Mouse (Mus musculus) left cerebral cortex, postnatal 4 days (tissue): ENCODE measurements around the gene Dpysl4. TPM values are rescaled to one million over a fixed set of nuclear protein-coding genes. Genes with fewer than 3 reads are reported as not detected.

Source experiments
- DNase-seq: peaks from one replicate; pipeline ENCODE4 v3.0.0-alpha.2; 2022
- intact Hi-C: fragments of 180-260 bp; cut with DNase I; formaldehyde crosslinking; loops from one replicate; pipeline ENCODE4 v1.15.1; 2025
- total RNA-seq, 2 experiments: library from RNA; stranded (reverse); gene quantifications; 2 replicates each; pipeline ENCODE4 v1.2.3; 2021

Dpysl4 gene
- total RNA-seq, 2 experiments from 2014 or later, result 101 to 108 TPM

DNA sequence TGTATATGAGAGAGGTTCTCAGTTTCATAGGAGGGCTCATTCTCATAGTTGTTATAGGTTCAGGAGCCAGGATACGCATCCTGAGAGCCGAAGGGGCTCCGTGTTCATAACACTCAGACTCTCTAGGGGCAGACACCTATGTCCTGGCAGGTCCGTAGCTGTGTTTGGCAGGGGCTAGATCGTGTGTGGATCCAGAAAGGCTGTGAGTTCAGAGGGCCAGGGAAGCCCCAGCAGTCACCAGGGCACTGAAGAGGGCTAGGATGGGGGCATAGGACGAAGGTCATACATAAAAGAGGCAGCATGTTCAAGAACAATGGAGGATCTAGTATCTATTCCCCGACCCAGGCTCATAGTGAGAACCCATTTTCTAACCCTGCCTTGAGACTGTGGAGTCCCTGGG, 9.5 kb downstream of the Dpysl4 start:
- DNase-seq, result no peak
- intact Hi-C loops, result no loop called here

DNA sequence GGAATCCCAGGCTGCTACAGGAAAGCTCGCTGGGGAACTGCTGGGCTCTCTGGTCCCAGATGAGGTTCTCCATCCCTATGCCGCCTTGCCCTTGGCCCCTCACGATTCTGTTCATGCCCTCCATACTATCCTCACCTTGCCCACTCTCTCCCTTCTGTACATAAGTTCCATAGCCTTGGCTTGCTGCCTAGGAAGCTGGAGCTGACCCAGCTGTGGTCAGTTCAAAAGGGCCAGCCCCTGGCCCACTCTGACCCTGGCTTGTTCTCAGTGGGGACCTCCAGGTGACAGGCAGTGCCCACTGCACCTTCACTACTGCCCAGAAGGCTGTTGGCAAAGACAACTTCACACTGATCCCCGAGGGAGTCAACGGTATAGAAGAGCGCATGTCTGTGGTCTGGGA, 10.6 kb downstream of the Dpysl4 start:
- intact Hi-C loops, result no loop called here
- no peak for DNase-seq

DNA sequence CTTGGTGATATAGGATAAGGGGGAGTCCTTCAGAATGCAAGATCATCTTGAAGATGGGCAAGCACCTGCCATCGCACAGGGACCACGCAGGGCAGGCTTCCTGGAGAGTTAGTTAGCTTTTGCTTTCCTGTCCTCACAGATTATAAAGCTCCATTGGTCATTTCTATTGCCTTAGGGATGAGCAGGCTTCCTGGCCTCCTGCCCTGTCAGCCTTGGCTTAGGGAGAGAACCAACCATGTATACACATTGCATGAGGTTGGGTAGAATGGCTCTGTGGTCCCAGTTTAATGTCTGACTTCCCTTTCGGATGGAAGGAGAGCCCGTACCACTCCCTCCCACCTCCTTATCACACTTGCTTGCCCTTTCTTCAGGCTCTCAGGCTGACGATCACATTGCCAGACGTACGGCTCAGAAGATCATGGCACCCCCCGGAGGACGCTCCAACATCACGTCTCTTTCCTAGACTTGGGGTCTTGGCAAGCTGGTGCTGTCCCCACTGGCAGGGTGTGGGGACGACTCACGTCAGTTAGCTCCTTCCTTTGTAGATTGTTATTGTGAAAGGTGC, 14.8 kb downstream of the Dpysl4 start:
- intact Hi-C loops, result no loop called here

DNA sequence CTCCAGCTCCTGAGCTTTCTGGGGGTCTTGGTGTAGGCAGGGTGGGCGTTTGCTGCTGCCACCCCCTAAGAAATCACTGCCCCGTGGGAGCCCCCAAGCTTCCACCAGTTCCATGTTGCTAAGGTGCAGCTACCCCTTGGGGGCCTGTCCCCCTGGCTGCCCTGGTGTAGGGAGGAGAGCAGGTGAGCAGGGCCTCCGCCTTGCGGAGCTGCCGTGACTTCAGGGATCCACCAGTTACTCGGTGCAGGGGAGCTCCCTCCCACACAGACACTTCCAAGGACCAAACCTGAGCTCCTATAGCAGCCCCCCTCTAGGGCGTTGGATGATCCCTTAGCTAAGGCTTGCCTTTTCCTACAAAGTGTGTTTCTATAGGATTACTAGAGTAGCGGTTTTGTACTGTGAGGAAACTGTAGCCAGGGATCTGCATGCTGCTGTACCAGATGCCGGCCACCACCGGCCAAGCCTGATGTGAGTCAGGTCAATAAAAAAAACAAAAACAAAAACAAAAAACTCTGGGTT, 15.5 kb downstream of the Dpysl4 start:
- intact Hi-C loops, result no loop called here
- DNase-seq, result no peak

More for the DNA sequence above, 14.8 kb downstream of the Dpysl4 start:
- peak; percentile 56 for DNase-seq

DNA sequence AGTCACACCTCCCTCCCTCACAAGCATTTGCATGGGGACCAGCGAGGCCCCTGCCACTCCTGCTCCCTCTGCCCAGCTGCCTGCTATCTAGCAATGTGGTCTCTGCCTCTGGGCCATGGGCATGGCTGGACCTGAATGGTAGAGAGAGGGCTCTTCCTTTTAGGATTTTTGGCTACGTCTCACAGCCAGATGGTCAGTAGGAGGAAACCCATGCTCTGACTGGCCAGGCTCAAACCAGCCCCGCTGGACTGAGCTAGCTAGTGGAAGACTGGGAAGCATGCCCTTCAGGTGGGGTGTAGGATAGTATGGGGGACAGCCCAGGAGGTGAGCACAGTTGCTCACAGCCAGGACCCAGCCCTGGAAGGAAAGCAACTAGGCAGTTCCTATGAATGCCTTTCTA, 16.0 kb downstream of the Dpysl4 start:
- peak; percentile 52 for DNase-seq
- intact Hi-C loops, result no loop called here

DNA sequence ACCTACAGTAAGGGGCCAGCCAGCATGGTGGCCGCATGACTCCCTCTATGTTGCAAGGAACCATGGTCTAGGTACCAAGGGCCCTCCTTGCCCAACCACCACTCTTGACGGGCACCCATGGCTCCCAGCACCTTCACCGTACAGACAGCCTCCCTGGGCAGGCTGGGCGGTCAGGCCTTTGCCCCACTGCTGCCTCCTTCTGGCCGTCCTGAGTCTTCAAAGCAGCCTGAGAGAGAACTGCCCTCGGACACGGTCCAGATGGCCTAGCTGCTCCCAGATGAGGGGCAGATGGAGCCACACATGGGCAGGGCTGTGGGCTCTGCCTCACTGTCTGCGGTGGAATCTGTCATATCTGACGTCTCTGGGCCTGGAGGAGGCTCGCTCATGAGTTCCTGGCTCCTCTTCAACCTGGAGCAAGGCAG, 18.2 kb downstream of the Dpysl4 start:
- intact Hi-C loops, result no loop called here
- peak; percentile 75 for DNase-seq

DNA sequence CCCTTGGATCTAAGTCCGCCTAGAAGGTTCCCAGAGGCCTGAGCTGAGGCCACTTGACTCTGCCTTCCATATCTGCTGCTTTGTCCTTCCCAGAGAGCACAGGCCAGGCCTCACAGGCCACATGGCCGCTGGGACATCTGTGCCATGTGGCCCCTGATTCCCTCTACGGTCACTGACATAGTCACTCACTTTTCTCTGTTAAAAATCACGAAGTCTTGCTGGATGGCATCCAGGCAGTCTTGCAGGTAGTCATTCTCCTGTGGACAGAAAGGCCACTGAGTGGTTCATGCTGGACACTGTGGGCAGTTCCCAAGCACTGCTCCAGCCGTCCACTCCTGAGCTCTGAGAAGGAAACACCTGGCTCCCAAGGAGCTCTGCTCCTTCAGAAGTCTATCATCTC, 19.3 kb downstream of the Dpysl4 start:
- DNase-seq, result no peak
- intact Hi-C loops, result no loop called here

DNA sequence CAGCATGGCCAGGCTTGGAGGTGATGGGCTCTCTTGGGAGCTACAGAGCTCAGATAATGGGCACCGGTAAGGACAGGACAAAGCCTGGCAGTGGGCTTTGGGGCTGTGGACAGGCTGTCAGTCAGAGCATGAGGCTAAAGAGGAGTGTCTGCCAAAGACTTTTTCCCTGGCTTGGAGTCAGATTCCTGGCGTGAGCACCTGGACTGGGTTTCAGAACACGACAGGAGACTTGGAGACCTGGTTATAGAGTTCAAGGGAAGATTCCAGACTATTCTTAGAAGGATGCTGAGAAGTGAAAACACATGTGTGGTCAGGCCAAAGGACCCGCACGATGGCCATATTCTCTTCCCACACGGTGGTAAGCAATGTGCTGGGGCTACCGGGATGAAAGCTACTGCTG, 19.9 kb downstream of the Dpysl4 start:
- intact Hi-C loops, result no loop called here
- DNase-seq, result peak; percentile 64

DNA sequence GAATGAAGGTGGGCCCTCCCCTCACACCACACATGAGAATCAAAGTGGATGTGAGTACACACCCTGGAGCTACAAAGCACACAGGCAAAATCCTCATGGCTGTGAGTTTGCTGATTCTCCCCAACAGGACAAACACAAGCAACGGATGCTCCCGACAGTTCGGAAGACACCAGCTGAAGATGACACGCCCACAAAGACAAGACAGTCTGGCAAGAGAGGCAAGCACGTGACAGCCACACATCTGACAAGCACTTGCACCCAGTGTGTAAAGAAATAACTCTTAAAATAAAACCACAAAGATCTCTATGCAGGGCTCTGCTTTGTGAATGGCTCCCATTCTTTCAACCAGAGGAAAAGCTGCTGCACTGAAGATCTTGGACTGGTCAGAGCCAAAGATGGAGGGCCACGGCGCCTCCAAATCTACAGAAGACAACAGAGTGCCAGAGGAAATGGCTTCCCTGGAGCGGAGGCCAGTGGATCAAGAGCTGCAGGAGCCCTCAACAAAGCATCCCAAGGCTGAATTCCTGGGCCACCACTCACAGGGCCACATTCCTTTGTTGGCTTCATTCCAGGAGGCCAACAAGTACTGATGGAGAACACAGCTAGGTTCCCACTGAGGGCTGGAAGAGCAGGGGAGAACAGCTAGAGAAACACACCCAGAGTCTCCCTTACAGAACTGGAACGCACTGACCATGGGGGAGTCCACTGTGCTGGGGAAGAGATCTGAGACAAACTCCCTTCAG, 22.3 kb downstream of the Dpysl4 start:
- intact Hi-C loops, result no loop called here
- no peak for DNase-seq

DNA sequence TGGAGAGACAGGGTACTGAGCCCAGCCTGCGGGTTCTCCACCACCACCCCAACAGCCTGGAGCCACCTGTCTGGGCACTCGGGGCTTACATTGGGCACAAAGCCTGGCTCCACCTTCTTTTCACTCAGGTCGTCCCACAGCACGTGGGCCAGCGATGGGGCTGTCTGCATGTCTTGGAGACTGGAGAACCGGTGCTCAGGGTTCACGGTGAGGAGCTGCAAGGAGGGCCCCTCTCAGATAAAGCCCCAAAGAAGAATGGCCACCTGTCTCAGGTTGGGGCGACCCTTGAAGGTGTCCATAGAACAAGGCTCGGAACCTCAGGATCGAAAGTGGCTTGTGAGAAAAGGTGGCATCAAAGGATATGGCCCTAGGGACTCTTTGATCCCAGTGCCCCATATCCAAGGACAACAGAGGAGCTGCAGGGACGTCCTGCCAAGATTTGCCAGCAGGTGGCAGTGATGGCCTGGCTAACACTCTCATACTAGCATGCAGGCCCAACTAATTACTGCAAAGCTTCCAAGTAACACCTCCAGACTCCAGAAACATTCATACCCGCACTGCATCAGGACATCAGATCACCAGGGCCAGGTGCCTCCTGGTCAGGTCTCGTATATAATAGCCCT, 33.5 kb downstream of the Dpysl4 start:
- intact Hi-C loops, result no loop called here

DNA sequence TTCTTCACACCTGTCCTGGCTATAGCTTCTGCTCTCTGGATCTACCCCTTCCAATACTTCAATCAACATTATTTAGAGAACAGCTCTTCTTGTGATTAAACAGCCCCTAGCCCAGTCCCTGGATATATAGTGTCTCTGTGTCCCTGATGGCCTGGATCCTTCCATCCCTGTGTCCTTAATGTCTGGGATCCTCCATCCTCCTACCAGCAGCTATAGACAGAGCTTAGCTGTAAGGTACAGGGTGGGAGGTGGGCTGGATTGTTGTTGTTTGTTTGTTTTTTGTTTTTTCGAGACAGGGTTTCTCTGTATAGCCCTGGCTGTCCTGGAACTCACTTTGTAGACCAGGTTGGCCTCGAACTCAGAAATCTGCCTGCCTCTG, 34.0 kb downstream of the Dpysl4 start:
- intact Hi-C loops, result loop anchor here (5.0 kb wide), 1 partner anchor 83 kb away; no protein-coding TSS in a partner anchor
- DNase-seq, result no peak

More for the DNA sequence above, 33.5 kb downstream of the Dpysl4 start:
- peak; percentile 89 for DNase-seq

DNA sequence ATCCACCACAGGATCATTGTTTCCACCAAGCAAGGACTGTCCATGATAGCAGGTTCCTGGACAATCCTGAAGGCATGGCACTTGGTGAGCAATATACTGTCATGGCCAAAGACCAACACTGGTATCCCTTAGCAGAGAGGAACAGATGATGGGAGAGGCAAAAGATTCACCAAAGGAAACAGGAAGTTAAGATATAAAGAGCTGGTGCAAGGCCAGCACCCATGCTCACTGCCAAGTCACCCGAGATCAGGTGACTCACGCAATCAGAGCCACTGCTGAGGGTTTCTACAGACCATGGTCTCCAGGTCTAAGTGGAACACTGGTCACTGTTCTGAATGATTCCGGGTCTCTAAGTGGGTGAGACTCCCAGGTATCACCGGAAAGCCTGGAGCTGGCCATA, 40.1 kb downstream of the Dpysl4 start:
- intact Hi-C loops, result loop anchor here (5.0 kb wide), 1 partner anchor 171 kb away; no protein-coding TSS in a partner anchor
- no peak for DNase-seq

DNA sequence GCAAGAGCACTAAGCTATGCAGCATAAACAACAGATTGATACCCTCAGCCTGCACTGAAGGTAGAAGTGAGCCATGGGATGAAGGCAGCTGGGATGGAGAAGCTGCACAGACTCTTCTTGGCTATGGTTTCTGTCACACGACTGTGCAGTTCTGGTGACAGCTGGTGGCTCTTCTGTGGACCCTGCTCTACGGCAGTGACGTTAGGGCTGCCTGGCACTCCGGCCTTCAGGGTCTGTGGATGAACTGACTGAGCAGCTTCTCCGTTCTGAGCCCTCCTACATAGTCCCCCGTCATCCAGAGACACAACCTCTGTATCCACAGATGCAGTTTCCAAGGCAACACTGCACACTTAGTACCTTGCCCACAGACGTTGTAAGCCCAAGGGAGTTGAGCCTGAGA, 40.7 kb downstream of the Dpysl4 start:
- intact Hi-C loops, result loop anchor here (5.0 kb wide), 1 partner anchor 171 kb away; no protein-coding TSS in a partner anchor
- peak; percentile 52 for DNase-seq

DNA sequence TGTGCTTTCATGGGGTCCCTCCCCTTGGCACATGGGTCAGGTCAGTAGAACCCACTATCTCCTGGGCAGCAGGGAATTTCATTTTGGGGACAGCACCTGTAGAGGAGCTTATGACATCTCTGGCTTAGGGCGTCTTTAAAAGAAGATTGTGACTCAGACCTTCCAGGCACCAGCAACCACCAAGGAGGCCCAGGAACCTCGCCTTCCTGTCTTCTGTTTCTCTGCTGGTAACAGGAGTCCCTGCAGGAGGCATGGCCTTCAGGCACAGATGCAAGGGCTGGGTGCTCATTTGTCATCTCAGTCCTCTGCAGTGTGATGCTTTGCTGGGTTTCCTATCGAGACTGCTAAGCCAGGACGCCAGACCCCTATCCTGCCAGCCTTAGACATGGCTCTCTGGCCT, 43.2 kb downstream of the Dpysl4 start:
- DNase-seq, result no peak
- intact Hi-C loops, result loop anchor here (5.0 kb wide), 1 partner anchor 168 kb away; no protein-coding TSS in a partner anchor

DNA sequence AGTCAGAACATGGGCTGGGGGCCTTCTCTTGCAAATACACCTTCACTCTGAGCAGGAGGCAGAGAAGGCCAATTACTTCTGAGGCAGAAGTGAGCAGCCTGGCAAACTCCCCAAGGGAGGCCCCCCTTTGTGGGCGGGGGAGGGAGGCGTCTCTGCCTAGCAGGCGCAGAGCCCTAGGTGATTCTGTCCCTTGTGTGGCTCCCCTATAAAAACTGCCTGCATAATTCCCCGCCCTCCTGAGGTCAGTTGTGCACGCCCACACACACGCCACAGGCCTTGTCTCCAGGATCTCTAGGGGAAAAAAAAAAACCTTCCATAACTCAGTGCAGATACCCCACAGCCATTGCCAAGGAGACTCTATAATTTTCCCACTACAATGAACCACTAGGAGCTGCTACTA, 44.6 kb downstream of the Dpysl4 start:
- no peak for DNase-seq
- intact Hi-C loops, result no loop called here

DNA sequence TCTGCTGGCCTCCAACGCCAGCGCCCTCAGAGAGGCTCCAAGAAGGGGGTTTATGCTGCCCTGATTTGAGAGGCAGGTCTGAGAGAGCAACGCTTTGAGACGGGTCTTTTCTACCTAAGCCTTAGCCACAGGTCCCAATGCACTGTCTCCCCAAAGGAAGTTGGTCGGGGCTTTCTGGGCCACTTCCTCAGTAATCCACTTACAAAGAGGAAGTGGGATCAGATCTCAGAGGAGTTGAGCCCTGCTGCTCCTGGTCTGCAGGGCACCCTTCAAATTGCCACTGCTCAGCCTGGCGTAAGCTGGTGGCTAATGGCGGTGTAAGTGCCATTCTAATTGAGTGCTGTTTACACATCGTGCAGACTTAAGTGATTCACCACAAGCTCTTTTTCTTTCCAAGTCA, 45.7 kb downstream of the Dpysl4 start:
- no peak for DNase-seq
- intact Hi-C loops, result no loop called here

DNA sequence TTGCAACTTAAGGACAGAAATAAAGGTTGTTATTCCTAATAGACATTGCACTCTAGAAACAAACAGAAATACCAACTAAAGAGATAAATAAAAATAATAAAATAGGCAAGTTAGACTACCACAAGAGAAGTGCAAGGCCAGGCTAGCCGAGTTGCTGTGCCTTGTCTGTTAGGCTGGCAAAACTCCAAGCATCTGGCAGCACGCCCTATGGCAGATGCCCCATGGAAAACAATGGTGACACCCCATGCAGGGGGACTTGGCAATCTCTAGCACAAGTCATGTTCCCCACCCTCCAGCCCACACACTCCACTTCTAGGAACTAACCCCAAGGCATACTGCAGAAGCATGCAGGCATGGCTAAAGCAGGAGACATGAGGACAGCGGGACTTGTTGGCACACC, 47.6 kb downstream of the Dpysl4 start:
- peak; percentile 95 for DNase-seq
- intact Hi-C loops, result no loop called here

DNA sequence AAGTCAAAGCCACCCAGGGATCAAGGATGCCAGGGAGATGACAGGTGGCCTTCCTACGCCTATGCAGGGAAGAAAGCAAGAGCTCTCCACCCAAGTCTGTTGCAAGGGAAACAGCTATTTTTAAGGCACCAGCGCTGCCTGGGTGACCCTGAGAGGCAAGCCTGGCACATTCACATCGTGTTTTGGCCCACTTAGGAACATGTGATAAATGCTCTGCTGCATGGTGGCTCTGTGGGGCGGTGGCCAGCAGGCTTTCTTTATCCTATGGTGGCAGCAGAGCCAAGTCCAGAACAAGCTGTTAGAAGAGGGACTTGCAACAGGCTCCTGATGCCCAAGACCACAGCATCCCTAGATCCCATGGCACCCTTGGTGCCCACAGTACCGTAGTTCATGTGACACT, 49.4 kb downstream of the Dpysl4 start:
- DNase-seq, result no peak
- intact Hi-C loops, result no loop called here

DNA sequence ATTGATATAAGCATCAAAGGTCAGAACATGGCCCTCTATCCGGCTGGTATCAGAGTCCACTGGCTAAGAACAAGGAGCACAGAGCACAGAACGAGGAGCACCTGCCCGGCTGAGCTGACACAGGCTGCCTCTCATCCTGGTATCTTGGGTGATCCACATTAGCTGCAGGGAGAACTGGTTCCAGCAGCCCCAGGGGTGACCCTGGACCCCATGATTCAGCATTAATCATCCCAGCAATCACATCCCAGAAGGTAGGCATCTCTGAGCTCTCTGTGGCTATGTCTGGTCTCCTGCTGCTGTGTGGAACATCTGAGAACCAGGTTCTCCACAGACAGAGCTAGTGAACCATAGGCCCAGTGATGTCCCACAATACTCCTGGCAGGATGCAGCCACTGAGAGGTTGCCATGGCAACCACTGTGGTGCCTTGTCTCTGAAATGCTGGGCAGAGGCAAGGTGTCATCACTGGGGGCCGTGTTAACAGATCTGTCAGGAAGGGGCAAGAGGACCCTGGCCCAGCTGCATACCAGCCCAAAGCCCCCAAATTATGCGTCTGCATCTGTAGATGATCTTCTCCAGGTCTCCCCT, 51.2 kb downstream of the Dpysl4 start:
- DNase-seq, result peak; percentile 47
- intact Hi-C loops, result no loop called here

DNA sequence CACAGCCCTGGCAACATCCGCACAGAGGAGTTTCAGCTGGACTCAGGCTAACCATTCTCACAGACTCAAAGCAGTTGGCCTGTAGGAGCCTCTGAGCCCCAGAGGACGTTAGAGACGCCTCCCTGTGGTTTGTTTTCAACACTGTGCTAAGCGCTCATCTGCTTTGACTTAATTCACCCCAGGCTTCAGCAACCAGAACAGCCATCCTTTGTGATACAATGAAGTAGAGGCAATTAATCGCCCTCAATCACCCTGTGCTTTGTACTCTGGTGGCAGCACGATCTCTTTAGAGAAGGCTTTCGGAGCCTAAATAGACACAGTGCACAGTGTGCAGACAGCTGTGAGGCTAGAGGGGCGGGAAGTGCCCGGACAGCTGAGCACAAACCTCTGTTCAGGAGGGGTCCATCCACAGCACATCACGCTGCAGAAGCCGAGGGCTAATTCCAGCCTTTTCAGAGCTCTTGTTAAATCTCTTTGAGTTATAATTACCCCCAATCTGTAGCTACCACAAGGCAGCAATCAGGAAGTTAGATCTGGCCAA, 54.2 kb downstream of the Dpysl4 start:
- DNase-seq, result no peak
- intact Hi-C loops, result no loop called here

DNA sequence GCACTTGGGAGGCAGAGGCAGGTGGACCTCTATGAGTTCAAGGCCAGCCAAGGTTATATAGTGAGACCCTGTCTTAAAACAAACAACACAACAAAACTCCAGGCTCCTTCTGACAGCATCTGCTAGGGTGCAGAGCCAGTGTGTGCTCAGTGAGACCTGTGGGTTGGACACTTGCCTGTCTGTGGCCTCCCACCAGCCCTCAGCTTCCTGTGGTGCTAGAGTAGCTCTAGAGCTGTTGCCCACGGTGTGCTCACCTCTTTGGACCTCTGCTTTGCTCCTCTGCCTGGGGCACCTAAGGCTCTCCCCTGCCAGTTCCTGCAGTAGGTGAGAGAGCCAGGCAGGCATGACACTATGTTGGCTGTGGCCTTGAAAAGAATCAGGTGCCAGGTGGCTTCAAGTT, 58.0 kb downstream of the Dpysl4 start:
- intact Hi-C loops, result no loop called here
- DNase-seq, result no peak
